Mouse (Mus musculus) E14TG2a.4 (cell line): Measurements from ENCODE around the gene Taf11.
A peak's percentile ranks its signal among the peaks of the same experiment; 100 is the strongest.

Experiments
- H3K27me3 ChIP-seq: 2 replicates; pipeline ENCODE4 v1.6.1; 2014; ENCODE audit warnings: low read length, control low read depth; ENCODE audit not compliant: insufficient read depth
- H3K36me3 ChIP-seq: 2 replicates; pipeline ENCODE4 v1.6.1; 2014; ENCODE audit warnings: low read length, control low read depth; ENCODE audit not compliant: insufficient read depth
- H3K4me1 ChIP-seq: replicated peaks from 2 replicates; pipeline ENCODE4 v1.6.1; 2014; ENCODE audit warnings: low read depth, low read length, control low read depth
- H3K4me3 ChIP-seq: replicated peaks from 2 replicates; pipeline ENCODE4 v1.5.1; 2014; ENCODE audit warnings: mild to moderate bottlenecking, low read length
- H3K9me3 ChIP-seq: 2 replicates; pipeline ENCODE4 v1.6.1; 2014; ENCODE audit warnings: low read length, control low read depth
- CTCF ChIP-seq: conservative IDR thresholded peaks from 2 replicates; pipeline ENCODE4 v1.5.1; 2014; ENCODE audit warnings: low read length
- NANOG ChIP-seq: IDR thresholded peaks from 2 replicates; pipeline ENCODE4 v1.6.1; 2014; ENCODE audit warnings: borderline replicate concordance, low read length, mixed read lengths
- POU5F1 ChIP-seq: IDR thresholded peaks from 2 replicates; pipeline ENCODE4 v1.6.1; 2014; ENCODE audit warnings: low read length, borderline replicate concordance

Taf11 gene

GRCm38 (mm10) chr17:27908888-27909621 lies 589 bp downstream of the Taf11 start, which contains the start of gene Anks1:
Gene Anks1 (plus strand): TSS chr17:27909306.
- Histone ChIP-seq H3K4me3 (peak within 1 kb of the TSS; percentile 97), H3K9me3 (no peaks in the 10 kb centered on the region), H3K36me3 (peaks cover 28% of the 10 kb centered on the region), H3K4me1 (peaks cover 44% of the 10 kb centered on the region), H3K27me3 (peaks cover 17% of the 10 kb centered on the region)
- TF ChIP-seq POU5F1: no peak
- TF ChIP-seq NANOG: no peak
- TF ChIP-seq CTCF: no peak

GRCm38 (mm10) chr17:27908206-27908887 lies 1.3 kb downstream of the Taf11 start:
- H3K27me3 ChIP-seq: peaks cover 17% of the 10 kb centered on the region
- H3K4me3 ChIP-seq: peak overlapping the region; percentile 97

GRCm38 (mm10) chr17:27907512-27908205 lies 2.0 kb downstream of the Taf11 start:
- H3K36me3 ChIP-seq: peaks cover 27% of the 10 kb centered on the region
- no peaks in the 10 kb centered on the region for H3K9me3 ChIP-seq
- TF ChIP-seq NANOG (no peak), CTCF (no peak), POU5F1 (no peak)
- peak overlapping the region; percentile 97 for H3K4me3 ChIP-seq
- H3K27me3 ChIP-seq: peaks cover 17% of the 10 kb centered on the region
- peaks cover 45% of the 10 kb centered on the region for H3K4me1 ChIP-seq

More at GRCm38 (mm10) chr17:27908206-27908887, 1.3 kb downstream of the Taf11 start:
- TF ChIP-seq POU5F1 (no peak), CTCF (no peak), NANOG (no peak)
- H3K9me3 ChIP-seq: no peaks in the 10 kb centered on the region
- H3K4me1 ChIP-seq: peaks cover 44% of the 10 kb centered on the region
- peaks cover 27% of the 10 kb centered on the region for H3K36me3 ChIP-seq

GRCm38 (mm10) chr17:27886499-27887210 lies 23.0 kb downstream of the Taf11 start:
- H3K36me3 ChIP-seq: peaks cover 92% of the 10 kb centered on the region
- peak overlapping the region; percentile 64 for H3K4me3 ChIP-seq
- TF ChIP-seq CTCF (0 out of 2 replicates have a peak, but pooled peaks have one; percentile 8), NANOG (no peak)
- peaks cover 23% of the 10 kb centered on the region for H3K4me1 ChIP-seq
- no peaks in the 10 kb centered on the region for H3K27me3 ChIP-seq
- no peaks in the 10 kb centered on the region for H3K9me3 ChIP-seq

GRCm38 (mm10) chr17:27883994-27884393 lies 25.6 kb downstream of the Taf11 start:
- H3K9me3 ChIP-seq: no peaks in the 10 kb centered on the region
- TF ChIP-seq CTCF (no peak), POU5F1 (no peak), NANOG (no peak)

GRCm38 (mm10) chr17:27883129-27883528 lies 26.5 kb downstream of the Taf11 start:
- TF ChIP-seq NANOG (no peak), CTCF (no peak), POU5F1 (no peak)
- no peak overlapping the region for H3K4me3 ChIP-seq

More at GRCm38 (mm10) chr17:27883994-27884393, 25.6 kb downstream of the Taf11 start:
- Histone ChIP-seq H3K4me3 (no peak overlapping the region), H3K36me3 (peaks cover 93% of the 10 kb centered on the region), H3K27me3 (no peaks in the 10 kb centered on the region), H3K4me1 (peaks cover 27% of the 10 kb centered on the region)

GRCm38 (mm10) chr17:27881518-27881917 lies 28.1 kb downstream of the Taf11 start:
- H3K4me1 ChIP-seq: peaks cover 37% of the 10 kb centered on the region
- TF ChIP-seq POU5F1 (no peak), CTCF (peak; percentile 31; the same call in 1 of the 2 replicates)
- 0 out of 2 replicates have a peak overlapping the region, but pooled peaks have one; percentile 17 for H3K4me3 ChIP-seq
- peaks cover 84% of the 10 kb centered on the region for H3K36me3 ChIP-seq
- no peaks in the 10 kb centered on the region for H3K9me3 ChIP-seq
- no peaks in the 10 kb centered on the region for H3K27me3 ChIP-seq

More at GRCm38 (mm10) chr17:27883129-27883528, 26.5 kb downstream of the Taf11 start:
- H3K27me3 ChIP-seq: no peaks in the 10 kb centered on the region
- no peaks in the 10 kb centered on the region for H3K9me3 ChIP-seq
- peaks cover 34% of the 10 kb centered on the region for H3K4me1 ChIP-seq
- peaks cover 94% of the 10 kb centered on the region for H3K36me3 ChIP-seq
